Mouse (Mus musculus): ENCODE results near the gene H2afy2. TPM values are rescaled to one million over a fixed set of nuclear protein-coding genes. Genes with fewer than 3 reads are reported as not detected.

Gene H2afy2
- total RNA-seq, 2 experiments from 2014 or later = not detected

GRCm38 (mm10) chr10:61695703-61696559 lies 88.0 kb downstream of the H2afy2 start:
- ATAC-seq (replicated peaks; ENCODE audit: low FRiP score, low TSS enrichment, poor library complexity, severe bottlenecking) = no peak

- ATAC-seq (replicated peaks; ENCODE audit: low FRiP score, low TSS enrichment, poor library complexity, severe bottlenecking) = peak; percentile 95
Measured at GRCm38 (mm10) chr10:61694870-61695670, 88.9 kb downstream of the H2afy2 start, which contains the start of gene Tysnd1. Tysnd1 (plus strand) TSS chr10:61695514.

DNA sequence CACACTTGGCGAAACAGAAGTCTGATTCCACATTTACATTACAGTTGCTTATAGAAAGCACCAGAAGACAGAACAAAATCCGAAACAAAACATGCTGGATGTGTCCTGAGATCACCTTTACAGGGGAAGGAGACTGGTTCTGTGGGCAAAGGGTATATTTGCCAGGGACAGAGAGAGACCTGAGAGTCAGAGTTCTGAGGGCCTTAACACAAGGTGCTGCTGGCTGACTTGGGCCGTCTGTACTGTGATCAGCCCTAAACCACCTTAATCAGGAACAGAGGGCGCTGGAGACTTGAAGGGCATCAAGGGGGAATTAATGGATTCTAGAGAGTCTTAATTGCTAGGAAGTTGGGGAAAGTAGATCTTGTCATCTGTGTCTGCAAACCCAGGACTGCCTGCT lies 90.4 kb downstream of the H2afy2 start:
- no peak for ATAC-seq (replicated peaks; ENCODE audit: low FRiP score, low TSS enrichment, poor library complexity, severe bottlenecking)

DNA sequence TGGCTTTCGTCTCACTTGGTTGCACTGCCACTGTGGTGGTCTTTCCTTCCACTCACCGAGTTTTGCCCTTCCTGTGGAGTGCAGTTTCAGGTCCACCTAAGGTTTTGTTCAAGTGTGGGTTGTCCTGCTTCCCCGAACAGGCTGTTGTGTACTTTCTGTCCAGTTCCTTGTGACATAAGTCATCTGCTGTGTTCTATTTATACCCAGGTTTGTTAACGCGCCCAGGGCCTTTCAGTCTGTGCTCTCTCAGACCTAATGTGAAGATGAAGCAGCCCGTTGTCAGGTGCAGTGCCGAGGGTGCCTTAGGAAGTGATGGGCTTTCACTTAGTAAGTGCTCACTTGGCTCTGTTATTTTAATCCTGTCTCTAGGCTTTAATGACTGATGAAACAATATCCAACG lies 94.5 kb downstream of the H2afy2 start:
- no peak for ATAC-seq (replicated peaks; ENCODE audit: low FRiP score, low TSS enrichment, poor library complexity, severe bottlenecking)

Other genes starting within 250 kb of the H2afy2 start
- gene Npffr1, start 188.7 kb downstream of the H2afy2 start, total RNA-seq (2014; fragmentation: Nextera tagmentation) = not detected in 2 replicates
- gene Npffr1, start 188.7 kb downstream of the H2afy2 start, total RNA-seq (2017) = not detected in 2 replicates
- 96.7 and 97.1 TPM in 2 replicates for gene Ppa1, start 135.6 kb downstream of the H2afy2 start, total RNA-seq (2014; fragmentation: Nextera tagmentation)
- 183 and 211 TPM in 2 replicates for gene Ppa1, start 135.6 kb downstream of the H2afy2 start, total RNA-seq (2017)
- gene Sar1a, start 103.8 kb downstream of the H2afy2 start, total RNA-seq (2014; fragmentation: Nextera tagmentation) = 85.6 and 97.9 TPM in 2 replicates
- gene Sar1a, start 103.8 kb downstream of the H2afy2 start, total RNA-seq (2017) = 108 and 119 TPM in 2 replicates
- gene Tysnd1, start 88.6 kb downstream of the H2afy2 start, total RNA-seq (2014; fragmentation: Nextera tagmentation) = 22.8 and 31.8 TPM in 2 replicates
- 12.9 and 25.7 TPM in 2 replicates for gene Tysnd1, start 88.6 kb downstream of the H2afy2 start, total RNA-seq (2017)
- gene Aifm2, start 68.9 kb downstream of the H2afy2 start, total RNA-seq (2014; fragmentation: Nextera tagmentation) = 2.3 and 2.4 TPM in 2 replicates
- gene Aifm2, start 68.9 kb downstream of the H2afy2 start, total RNA-seq (2017) = 3.3 and 6.8 TPM in 2 replicates
- gene Col13a1, start 195.0 kb upstream of the H2afy2 start, total RNA-seq (2014; fragmentation: Nextera tagmentation) = not detected in 2 replicates
- not detected in 2 replicates for gene Col13a1, start 195.0 kb upstream of the H2afy2 start, total RNA-seq (2017)

Measured in megakaryocyte-erythroid progenitor cell, adult 5-6 weeks (primary cell).